Mouse (Mus musculus) forebrain, embryonic 11.5 days (tissue): ENCODE measurements at regions not wholly inside any gene's neighbourhood (a gene's known extent, or its start where the extent isn't known, plus 50 kb on each side); places are given as distances from the start of the nearest gene placed in this dataset.

ENCODE experiments used
- ATAC-seq: fragments of 200-750 bp; cut with Nextera tagmentation; replicated peaks from 2 replicates; pipeline ENCODE4 v1.8.0; 2017; ENCODE audit warnings: moderate TSS enrichment; ENCODE audit not compliant: low FRiP score
- DNase-seq: peaks from one replicate; pipeline ENCODE4 v3.0.0-alpha.2; 2017; ENCODE audit warnings: low spot score
- H3K27ac ChIP-seq: fragments of 300-500 bp; sonication (generic); 2 replicates; pipeline ENCODE4 v1.5.1; 2014; ENCODE audit warnings: low read depth, low read length
- H3K27me3 ChIP-seq: fragments of 300-500 bp; sonication (generic); 2 replicates; pipeline ENCODE4 v1.6.1; 2014; ENCODE audit warnings: mild to moderate bottlenecking, low read length, mixed read lengths; ENCODE audit not compliant: control insufficient read depth, insufficient read depth
- H3K36me3 ChIP-seq: fragments of 300-500 bp; sonication (generic); 2 replicates; pipeline ENCODE4 v1.6.1; 2014; ENCODE audit warnings: mild to moderate bottlenecking, low read length, moderate library complexity, mixed read lengths; ENCODE audit not compliant: control insufficient read depth, insufficient read depth
- H3K4me1 ChIP-seq: fragments of 300-500 bp; sonication (generic); replicated peaks from 2 replicates; pipeline ENCODE4 v1.6.1; 2014; ENCODE audit warnings: low read length, mixed read lengths; ENCODE audit not compliant: control insufficient read depth, insufficient read depth
- H3K4me2 ChIP-seq: fragments of 300-500 bp; sonication (generic); 2 replicates; pipeline ENCODE4 v1.6.1; 2014; ENCODE audit warnings: low read depth, mild to moderate bottlenecking, low read length, moderate library complexity, mixed read lengths; ENCODE audit not compliant: severe bottlenecking
- H3K4me3 ChIP-seq: fragments of 300-500 bp; sonication (generic); 2 replicates; pipeline ENCODE4 v1.5.1; 2014; ENCODE audit warnings: low read depth, low read length
- H3K9ac ChIP-seq: fragments of 300-500 bp; sonication (generic); 2 replicates; pipeline ENCODE4 v1.6.1; 2014; ENCODE audit warnings: low read length
- H3K9me3 ChIP-seq: fragments of 300-500 bp; sonication (generic); 2 replicates; pipeline ENCODE4 v1.6.1; 2016; ENCODE audit warnings: low read length, mixed read lengths; ENCODE audit not compliant: control insufficient read depth
- WGBS: fragments of 180-500 bp; shearing (Covaris S2); extraction: QIAGEN DNeasy Blood & Tissue Kit; methylation state at CpG from one replicate; pipeline ENCODE4 v1.1.7; 2014; 5-methylcytosine and 5-hydroxymethylcytosine counted together

GRCm38 (mm10) chr13:47948098-47948865 lies 312.7 kb upstream of the Id4 start:
- no peak overlapping the region for H3K9ac ChIP-seq
- WGBS: 82% methylated on average over 10 of the region's 10 CpGs
- H3K27ac ChIP-seq: no peak overlapping the region
- no peak overlapping the region for H3K4me2 ChIP-seq
- H3K27me3 ChIP-seq: no peaks in the 10 kb centered on the region
- ATAC-seq (no peak), DNase-seq (no peak)
- H3K4me3 ChIP-seq: no peak overlapping the region
- no peaks in the 10 kb centered on the region for H3K36me3 ChIP-seq
- no peaks in the 10 kb centered on the region; the same call in 1 of the 2 replicates for H3K9me3 ChIP-seq
- H3K4me1 ChIP-seq: peaks cover 7% of the 10 kb centered on the region; the same call in 1 of the 2 replicates

GRCm38 (mm10) chr13:47950456-47950855 lies 310.6 kb upstream of the Id4 start:
- DNase-seq (no peak), ATAC-seq (no peak)
- H3K27me3 ChIP-seq: no peaks in the 10 kb centered on the region
- peaks cover 3% of the 10 kb centered on the region; the same call in 1 of the 2 replicates for H3K4me1 ChIP-seq
- H3K9ac ChIP-seq: no peak overlapping the region
- H3K36me3 ChIP-seq: no peaks in the 10 kb centered on the region
- H3K9me3 ChIP-seq: no peaks in the 10 kb centered on the region; the same call in 1 of the 2 replicates
- H3K4me3 ChIP-seq: no peak overlapping the region
- no peak overlapping the region for H3K4me2 ChIP-seq
- WGBS: 35% methylated on average over 2 of the region's 2 CpGs
- no peak overlapping the region for H3K27ac ChIP-seq

- no peak overlapping the region for H3K27ac ChIP-seq
- DNase-seq (no peak), ATAC-seq (no peak)
- H3K9me3 ChIP-seq: no peaks in the 10 kb centered on the region; the same call in 1 of the 2 replicates
- no peaks in the 10 kb centered on the region for H3K36me3 ChIP-seq
- H3K9ac ChIP-seq: no peak overlapping the region
- H3K4me3 ChIP-seq: no peak overlapping the region
- H3K27me3 ChIP-seq: no peaks in the 10 kb centered on the region
- H3K4me1 ChIP-seq: peaks cover 3% of the 10 kb centered on the region; the same call in 1 of the 2 replicates
- 70% methylated on average over 10 of the region's 10 CpGs for WGBS
- no peak overlapping the region for H3K4me2 ChIP-seq
Observed at GRCm38 (mm10) chr13:47951043-47951442, 310.0 kb upstream of the Id4 start.

GRCm38 (mm10) chr13:47952946-47953345 lies 308.1 kb upstream of the Id4 start:
- 78% methylated on average over 3 of the region's 3 CpGs for WGBS
- Histone ChIP-seq H3K9ac (no peak overlapping the region), H3K4me3 (no peak overlapping the region), H3K27me3 (no peaks in the 10 kb centered on the region), H3K4me1 (peaks cover 3% of the 10 kb centered on the region; the same call in 1 of the 2 replicates), H3K36me3 (no peaks in the 10 kb centered on the region), H3K27ac (no peak overlapping the region), H3K9me3 (no peaks in the 10 kb centered on the region; the same call in 1 of the 2 replicates), H3K4me2 (no peak overlapping the region)
- no peak for ATAC-seq
- no peak for DNase-seq

GRCm38 (mm10) chr13:47953776-47954175 lies 307.3 kb upstream of the Id4 start:
- Histone ChIP-seq H3K27me3 (no peaks in the 10 kb centered on the region), H3K36me3 (no peaks in the 10 kb centered on the region), H3K4me2 (no peak overlapping the region), H3K27ac (no peak overlapping the region), H3K4me3 (no peak overlapping the region), H3K9ac (no peak overlapping the region), H3K9me3 (no peaks in the 10 kb centered on the region), H3K4me1 (peaks cover 3% of the 10 kb centered on the region; the same call in 1 of the 2 replicates)
- no peak for DNase-seq
- no peak for ATAC-seq
- 73% methylated on average over 7 of the region's 7 CpGs for WGBS

GRCm38 (mm10) chr13:47955504-47955903 lies 305.5 kb upstream of the Id4 start:
- Histone ChIP-seq H3K4me3 (no peak overlapping the region), H3K9ac (no peak overlapping the region), H3K4me1 (peaks cover 2% of the 10 kb centered on the region; the same call in 1 of the 2 replicates), H3K36me3 (no peaks in the 10 kb centered on the region), H3K27ac (no peak overlapping the region), H3K4me2 (no peak overlapping the region), H3K27me3 (no peaks in the 10 kb centered on the region), H3K9me3 (no peaks in the 10 kb centered on the region)
- 89% methylated on average over 10 of the region's 10 CpGs for WGBS
- ATAC-seq (no peak), DNase-seq (no peak)

GRCm38 (mm10) chr13:47957662-47958061 lies 303.4 kb upstream of the Id4 start:
- Histone ChIP-seq H3K36me3 (no peaks in the 10 kb centered on the region), H3K9ac (no peak overlapping the region), H3K4me3 (no peak overlapping the region), H3K27ac (no peak overlapping the region), H3K9me3 (no peaks in the 10 kb centered on the region), H3K4me1 (no peaks in the 10 kb centered on the region), H3K4me2 (no peak overlapping the region), H3K27me3 (no peaks in the 10 kb centered on the region)
- DNase-seq (no peak), ATAC-seq (no peak)
- WGBS: 91% methylated on average over 11 of the region's 11 CpGs

GRCm38 (mm10) chr13:47974216-47974615 lies 286.8 kb upstream of the Id4 start:
- Histone ChIP-seq H3K36me3 (no peaks in the 10 kb centered on the region), H3K27ac (no peak overlapping the region), H3K4me1 (no peaks in the 10 kb centered on the region), H3K4me2 (no peak overlapping the region), H3K9me3 (no peaks in the 10 kb centered on the region), H3K9ac (no peak overlapping the region), H3K4me3 (no peak overlapping the region), H3K27me3 (no peaks in the 10 kb centered on the region)
- ATAC-seq (no peak), DNase-seq (no peak)
- 79% methylated on average over 12 of the region's 12 CpGs for WGBS
